Mouse (Mus musculus): ENCODE results near the gene Spef1.

DNA sequence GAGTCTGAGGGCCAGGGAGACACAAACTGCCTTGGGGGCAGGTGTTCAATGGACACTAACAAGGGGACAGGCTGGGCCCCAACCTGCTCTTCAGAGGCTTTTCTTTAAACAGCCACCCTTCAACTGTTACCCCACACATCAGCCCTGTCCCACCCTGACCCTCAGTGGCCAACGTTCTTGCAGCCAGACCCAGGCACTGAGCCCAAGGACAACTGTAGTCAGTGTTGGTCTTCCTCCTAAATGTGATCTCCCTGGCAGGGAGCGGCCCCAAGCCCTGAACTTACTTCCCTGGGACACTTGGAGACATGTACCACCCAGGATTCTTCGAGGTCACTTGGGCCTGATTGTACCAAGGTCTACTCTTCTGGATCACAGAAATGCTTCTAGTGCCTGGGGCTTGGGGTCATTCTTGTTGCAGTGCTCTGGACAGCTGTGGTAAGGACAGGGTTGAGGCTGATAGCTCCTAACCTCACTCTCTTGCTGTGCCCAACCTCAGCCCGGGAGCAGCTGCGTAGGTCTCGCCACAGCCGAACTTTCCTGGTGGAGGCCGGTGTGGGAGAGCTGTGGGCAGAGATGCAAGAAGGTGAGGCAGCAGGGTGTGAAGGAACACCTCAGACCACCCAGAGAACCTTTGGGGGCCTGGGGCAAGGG, 45.6 kb downstream of the Spef1 start:
- TF ChIP-seq CTCF (conservative IDR thresholded peaks at IDR 0.05 in 1 of 2, IDR thresholded peaks at IDR 0.05 in 1 of 2; ENCODE audit: low read depth in 2 of 2, low read length in 2 of 2) (no peak), ETS1 (conservative IDR thresholded peaks at IDR 0.05; ENCODE audit: low read depth, low read length) (no peak), HCFC1 (IDR thresholded peaks at IDR 0.05; ENCODE audit: low read depth, low read length) (no peak), MAX (IDR thresholded peaks at IDR 0.05; ENCODE audit: low read length) (no peak), ZMIZ1 (IDR thresholded peaks at IDR 0.05; ENCODE audit: low read depth, low read length) (no peak), IRF4 (IDR thresholded peaks at IDR 0.05; ENCODE audit: low read depth, low read length) (no peak), ELF1 (IDR thresholded peaks at IDR 0.05; ENCODE audit: low read depth, low read length) (no peak), TBP (conservative IDR thresholded peaks at IDR 0.05; ENCODE audit: low read depth, low read length) (no peak), BHLHE40 (IDR thresholded peaks at IDR 0.05; ENCODE audit: low read depth, low read length) (no peak), EP300 (IDR thresholded peaks at IDR 0.05; ENCODE audit: low read length) (no peak), MAFK (IDR thresholded peaks at IDR 0.05; ENCODE audit: insufficient replicate concordance, low read length) (no peak), UBTF (IDR thresholded peaks at IDR 0.05; ENCODE audit: low read depth, low read length) (no peak), USF1 (IDR thresholded peaks at IDR 0.05; ENCODE audit: low read depth, low read length) (no peak)
